Mouse (Mus musculus): ENCODE measurements around the gene Amacr. TPM values are rescaled to one million over a fixed set of nuclear protein-coding genes. Genes with fewer than 3 reads are reported as not detected.
A peak's percentile ranks its signal among the peaks of the same experiment; 100 is the strongest.

Amacr gene
- polyA plus RNA-seq (2012; rRNA removed), result 5.6 and 7.8 TPM in 2 replicates

DNA sequence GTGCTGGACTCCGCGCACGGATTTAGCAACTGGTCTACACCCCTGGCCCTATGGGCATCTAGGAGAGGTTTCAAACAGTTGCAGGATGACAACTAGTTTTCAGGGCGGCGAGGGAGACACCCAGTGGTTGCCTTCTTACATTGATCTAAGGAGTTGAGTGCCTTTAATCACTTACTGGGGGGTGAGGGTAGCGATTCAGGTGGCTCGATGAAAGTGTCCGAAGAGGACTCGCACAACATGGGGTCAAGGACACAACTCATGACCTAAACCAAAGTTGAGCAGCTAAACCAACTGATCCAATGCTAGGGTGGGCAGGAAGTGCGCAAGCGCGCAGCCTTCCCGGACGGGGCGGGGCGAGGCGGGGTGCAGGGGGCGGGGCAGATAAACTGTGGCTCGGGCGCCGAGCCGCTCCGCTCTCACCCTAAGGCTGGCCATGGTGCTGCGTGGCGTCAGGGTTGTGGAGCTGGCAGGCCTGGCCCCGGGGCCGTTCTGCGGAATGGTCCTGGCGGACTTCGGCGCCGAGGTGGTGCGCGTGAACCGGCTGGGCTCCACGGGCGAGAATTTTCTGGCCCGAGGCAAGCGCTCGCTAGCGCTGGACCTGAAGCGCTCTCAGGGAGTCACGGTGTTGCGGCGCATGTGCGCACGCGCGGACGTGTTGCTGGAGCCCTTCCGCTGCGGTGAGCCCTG is at the start of gene Amacr:
Amacr (plus strand) TSS at position 380 of the 687 bp plus-strand sequence.
- peak; percentile 96 for DNase-seq (ENCODE audit: low read depth)
- peak; percentile 70; the same call in 1 of the 2 replicates for TF ChIP-seq POLR2A (IDR thresholded peaks at IDR 0.05; ENCODE audit: borderline replicate concordance, extremely low read depth, insufficient read depth, insufficient read length, poor library complexity, severe bottlenecking)
- TF ChIP-seq CTCF (IDR thresholded peaks at IDR 0.05; ENCODE audit: borderline replicate concordance, extremely low read depth, insufficient read depth, insufficient read length), result peak; percentile 54

GRCm38 (mm10) chr15:10933930-10934329 is 47.6 kb upstream of the Amacr start:
- TF ChIP-seq CTCF (IDR thresholded peaks at IDR 0.05; ENCODE audit: borderline replicate concordance, extremely low read depth, insufficient read depth, insufficient read length) (no peak), POLR2A (IDR thresholded peaks at IDR 0.05; ENCODE audit: borderline replicate concordance, extremely low read depth, insufficient read depth, insufficient read length, poor library complexity, severe bottlenecking) (no peak)
- DNase-seq (ENCODE audit: low read depth), result no peak

- DNase-seq (ENCODE audit: low read depth), result no peak
- TF ChIP-seq POLR2A (IDR thresholded peaks at IDR 0.05; ENCODE audit: borderline replicate concordance, extremely low read depth, insufficient read depth, insufficient read length, poor library complexity, severe bottlenecking), result no peak
- TF ChIP-seq CTCF (IDR thresholded peaks at IDR 0.05; ENCODE audit: borderline replicate concordance, extremely low read depth, insufficient read depth, insufficient read length), result no peak
Observed at GRCm38 (mm10) chr15:10940148-10941108, 41.1 kb upstream of the Amacr start.

DNA sequence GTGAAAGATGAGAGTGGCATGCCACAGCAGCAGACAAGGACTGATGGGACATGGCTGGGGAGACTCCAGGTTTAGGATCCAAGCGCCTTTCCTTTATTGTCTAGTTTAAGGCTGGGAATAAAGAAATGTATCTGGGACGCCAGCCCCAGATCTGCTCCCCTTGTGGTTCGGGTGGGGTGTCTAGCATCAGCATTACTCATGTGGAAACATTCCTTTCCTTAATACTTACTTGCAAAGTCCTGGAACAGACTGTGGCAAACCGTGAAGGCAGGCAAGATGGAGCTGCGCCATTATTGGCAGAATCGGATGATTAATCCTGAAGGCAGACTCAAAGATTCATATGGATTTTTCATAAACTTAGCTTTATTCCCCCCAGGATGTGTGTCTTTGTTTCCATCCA is 39.7 kb upstream of the Amacr start:
- no peak for DNase-seq (ENCODE audit: low read depth)
- TF ChIP-seq CTCF (IDR thresholded peaks at IDR 0.05; ENCODE audit: borderline replicate concordance, extremely low read depth, insufficient read depth, insufficient read length), result no peak
- TF ChIP-seq POLR2A (IDR thresholded peaks at IDR 0.05; ENCODE audit: borderline replicate concordance, extremely low read depth, insufficient read depth, insufficient read length, poor library complexity, severe bottlenecking), result no peak

DNA sequence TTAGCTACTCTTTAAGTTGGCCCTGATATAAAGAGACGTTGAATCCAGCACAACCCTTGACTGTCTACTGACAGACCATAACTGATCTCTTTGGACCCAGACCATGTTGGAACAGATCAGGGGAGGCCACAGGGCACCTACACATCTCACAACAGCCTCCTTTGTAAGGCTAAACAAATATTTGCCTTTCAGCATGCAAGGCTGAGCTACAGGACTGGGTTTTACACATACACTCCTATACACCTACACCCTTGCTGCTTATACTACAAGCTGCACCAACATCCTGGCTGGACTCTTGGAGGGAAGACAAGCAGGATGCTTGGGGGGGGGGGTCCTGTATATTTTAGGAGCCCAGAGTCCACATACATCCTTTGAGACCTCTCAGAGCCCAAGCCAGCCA is 33.7 kb upstream of the Amacr start:
- TF ChIP-seq CTCF (IDR thresholded peaks at IDR 0.05; ENCODE audit: borderline replicate concordance, extremely low read depth, insufficient read depth, insufficient read length) (no peak), POLR2A (IDR thresholded peaks at IDR 0.05; ENCODE audit: borderline replicate concordance, extremely low read depth, insufficient read depth, insufficient read length, poor library complexity, severe bottlenecking) (no peak)

DNA sequence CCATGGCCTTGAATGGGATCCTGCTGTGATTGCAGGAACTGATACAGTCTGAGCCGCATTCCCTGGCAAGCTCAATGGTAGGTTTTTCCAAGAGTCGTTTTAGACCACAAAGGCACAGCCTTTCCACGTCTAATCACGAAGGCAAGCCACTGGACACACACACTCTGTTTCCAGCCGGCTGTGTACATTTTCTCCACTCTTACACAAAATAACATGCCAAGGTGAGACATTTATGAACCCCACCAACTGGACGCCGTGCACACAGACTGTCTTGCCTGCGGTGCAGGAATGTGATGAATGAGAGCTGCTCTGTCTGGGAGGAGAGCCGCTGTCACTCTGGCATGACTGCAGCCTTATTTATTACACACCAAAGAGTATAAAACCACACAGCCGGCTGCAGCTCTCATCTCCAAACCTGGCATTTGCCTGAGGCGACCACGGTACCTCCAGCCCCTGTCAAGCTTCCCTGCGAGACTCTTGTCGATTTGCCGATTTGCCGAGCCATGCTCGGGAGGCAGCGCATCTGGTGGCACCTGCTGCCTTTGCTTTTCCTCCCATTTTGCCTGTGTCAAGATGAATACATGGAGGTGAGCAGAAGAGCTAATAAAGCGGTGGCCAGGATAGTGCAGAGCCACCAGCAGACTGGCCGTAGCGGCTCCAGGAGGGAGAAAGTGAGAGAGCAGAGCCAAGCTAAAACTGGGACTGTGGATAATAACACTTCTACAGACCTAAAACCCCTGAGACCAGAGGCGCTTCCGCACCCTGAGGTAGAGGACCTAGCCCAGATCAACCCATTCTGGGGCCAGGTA is 29.4 kb upstream of the Amacr start, which contains the start of gene C1qtnf3:
C1qtnf3 (plus strand) TSS at position 382 of the 809 bp plus-strand sequence.
- DNase-seq (ENCODE audit: low read depth), result peak; percentile 9
- no peak for TF ChIP-seq POLR2A (IDR thresholded peaks at IDR 0.05; ENCODE audit: borderline replicate concordance, extremely low read depth, insufficient read depth, insufficient read length, poor library complexity, severe bottlenecking)
- no peak for TF ChIP-seq CTCF (IDR thresholded peaks at IDR 0.05; ENCODE audit: borderline replicate concordance, extremely low read depth, insufficient read depth, insufficient read length)

More for the DNA sequence above, 33.7 kb upstream of the Amacr start:
- no peak for DNase-seq (ENCODE audit: low read depth)

GRCm38 (mm10) chr15:10952760-10953305 is 28.7 kb upstream of the Amacr start:
- peak; percentile 31 for DNase-seq (ENCODE audit: low read depth)

GRCm38 (mm10) chr15:10953465-10953864 is 28.1 kb upstream of the Amacr start:
- no peak for DNase-seq (ENCODE audit: low read depth)
- TF ChIP-seq CTCF (IDR thresholded peaks at IDR 0.05; ENCODE audit: borderline replicate concordance, extremely low read depth, insufficient read depth, insufficient read length) (no peak), POLR2A (IDR thresholded peaks at IDR 0.05; ENCODE audit: borderline replicate concordance, extremely low read depth, insufficient read depth, insufficient read length, poor library complexity, severe bottlenecking) (no peak)

More at GRCm38 (mm10) chr15:10952760-10953305, 28.7 kb upstream of the Amacr start:
- TF ChIP-seq POLR2A (IDR thresholded peaks at IDR 0.05; ENCODE audit: borderline replicate concordance, extremely low read depth, insufficient read depth, insufficient read length, poor library complexity, severe bottlenecking) (no peak), CTCF (IDR thresholded peaks at IDR 0.05; ENCODE audit: borderline replicate concordance, extremely low read depth, insufficient read depth, insufficient read length) (no peak)

- TF ChIP-seq CTCF (IDR thresholded peaks at IDR 0.05; ENCODE audit: borderline replicate concordance, extremely low read depth, insufficient read depth, insufficient read length), result no peak
- no peak for TF ChIP-seq POLR2A (IDR thresholded peaks at IDR 0.05; ENCODE audit: borderline replicate concordance, extremely low read depth, insufficient read depth, insufficient read length, poor library complexity, severe bottlenecking)
- no peak for DNase-seq (ENCODE audit: low read depth)
Observed at GRCm38 (mm10) chr15:10954381-10955016, 27.1 kb upstream of the Amacr start.

DNA sequence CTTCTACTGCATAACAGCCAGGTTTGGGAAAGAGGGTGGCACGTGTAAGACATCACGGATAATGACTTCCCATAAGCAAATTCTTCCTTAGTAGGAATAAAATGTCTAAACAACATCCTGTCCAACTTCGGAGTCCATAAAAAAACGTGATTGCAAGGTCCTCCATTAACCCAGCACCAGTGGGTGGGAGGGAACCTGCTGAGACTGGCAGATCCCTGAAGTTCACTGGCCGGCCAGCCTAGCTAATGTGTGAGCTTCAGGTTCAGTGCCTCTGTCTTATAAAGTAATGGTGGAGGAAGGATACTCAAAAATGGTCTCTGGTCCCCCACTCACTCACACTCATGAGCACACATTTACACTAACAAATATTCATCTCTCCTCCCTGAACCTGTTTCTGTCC is 26.4 kb upstream of the Amacr start:
- TF ChIP-seq CTCF (IDR thresholded peaks at IDR 0.05; ENCODE audit: borderline replicate concordance, extremely low read depth, insufficient read depth, insufficient read length) (no peak), POLR2A (IDR thresholded peaks at IDR 0.05; ENCODE audit: borderline replicate concordance, extremely low read depth, insufficient read depth, insufficient read length, poor library complexity, severe bottlenecking) (no peak)
- DNase-seq (ENCODE audit: low read depth), result no peak
